Mouse (Mus musculus) CD4-positive, CD25-positive, alpha-beta regulatory T cell, adult 4 months (primary cell): ENCODE data around the gene Tlcd1. TPM values are rescaled to one million over a fixed set of nuclear protein-coding genes. Genes with fewer than 3 reads are reported as not detected.
A peak's percentile ranks its signal among the peaks of the same experiment; 100 is the strongest.
"Not testable (repeated sequence)": the region's sequence is repeated elsewhere in the genome, so short reads cannot be mapped to it uniquely, and the experiment has no call there.

Source experiments
- ATAC-seq: one replicate; pipeline ENCODE4 v1.8.0; 2017
- polyA plus RNA-seq, 2 experiments: library from polyadenylated mRNA; unstranded; fragments of 100-300 nt; shearing (Covaris generic); gene quantifications; one replicate each; pipeline ENCODE4 v1.2.1; 2017

The Tlcd1 gene
- polyA plus RNA-seq = 1 to 10 TPM; 2.9 to 3.6 TPM

DNA sequence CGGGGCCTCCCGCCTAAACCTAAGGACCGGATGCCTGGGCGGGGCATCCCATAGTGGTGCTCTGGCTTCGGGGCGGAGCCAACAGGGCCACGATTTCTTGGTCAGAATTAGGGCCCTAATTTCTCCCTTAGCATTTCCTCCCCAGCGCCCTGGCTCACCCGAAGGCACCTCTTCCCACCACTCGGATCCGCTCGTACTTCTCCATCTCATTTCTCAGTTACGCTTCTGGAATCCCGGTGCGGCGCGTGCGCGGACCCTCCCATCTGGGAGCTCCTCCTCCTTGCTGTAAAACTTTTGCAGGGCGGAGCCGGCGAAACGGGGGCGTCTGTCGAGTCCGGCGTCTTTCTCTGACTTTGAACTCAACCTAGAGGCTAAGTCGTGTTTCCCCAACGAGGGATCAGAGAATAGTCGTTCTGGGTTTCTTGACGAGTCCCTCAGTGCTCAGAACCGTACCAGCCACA, at the start of gene Tlcd1, which contains the start of gene Nek8:
TSS of gene Tlcd1 (plus strand) at position 310 of the 461 bp plus-strand sequence.
TSS of gene Nek8 (minus strand) at position 274 of the 461 bp plus-strand sequence.
- ATAC-seq = peak; percentile 71

- no peak for ATAC-seq
These were observed 49.8 kb upstream of the Tlcd1 start for GRCm38 (mm10) chr11:78126739-78127138.

- no peak for ATAC-seq
These were observed 47.1 kb upstream of the Tlcd1 start for GRCm38 (mm10) chr11:78129458-78129857.

- ATAC-seq = no peak
These were observed 42.6 kb upstream of the Tlcd1 start for GRCm38 (mm10) chr11:78133915-78134314.

DNA sequence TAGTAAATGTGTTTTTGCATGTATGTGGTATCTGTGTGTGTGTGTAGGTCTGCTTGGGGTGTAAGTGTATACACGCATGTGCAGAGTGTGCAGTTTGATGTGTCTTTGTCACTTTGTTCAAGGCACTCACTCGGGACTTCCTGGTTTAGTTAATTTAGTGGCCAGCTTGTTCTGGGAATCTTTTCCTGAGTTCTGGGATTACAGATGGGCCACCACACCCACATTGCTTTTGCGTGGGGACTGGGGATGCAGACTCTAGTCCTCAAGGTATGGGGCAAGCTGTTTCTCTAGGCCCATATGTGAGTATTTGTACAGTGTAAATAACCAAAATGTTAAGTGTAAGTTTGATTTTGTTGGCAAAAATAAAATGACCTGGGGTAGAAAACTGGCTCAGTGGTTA, 42.2 kb upstream of the Tlcd1 start:
- ATAC-seq = no peak

DNA sequence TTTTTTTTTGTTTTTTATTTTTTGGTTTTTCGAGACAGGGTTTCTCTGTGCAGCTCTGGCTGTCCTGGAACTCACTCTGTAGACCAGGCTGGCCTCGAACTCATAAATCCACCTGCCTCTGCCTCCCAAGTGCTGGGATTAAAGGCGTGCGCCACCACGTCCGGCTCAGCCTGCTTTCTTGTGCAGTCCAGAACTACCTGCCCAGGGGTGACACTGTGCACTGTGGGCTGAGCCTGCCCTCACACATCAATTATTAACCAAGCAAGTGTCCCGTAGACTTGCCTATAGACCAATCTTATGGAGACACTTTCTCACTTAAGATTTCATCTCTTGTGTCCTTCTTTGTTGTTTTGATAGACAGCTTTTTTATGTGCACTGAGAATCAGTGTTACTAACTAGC, 41.2 kb upstream of the Tlcd1 start:
- not testable (repeated sequence) for ATAC-seq

- ATAC-seq = no peak
These were observed 40.4 kb upstream of the Tlcd1 start for GRCm38 (mm10) chr11:78136132-78136531.

- no peak for ATAC-seq
These were observed 38.9 kb upstream of the Tlcd1 start for GRCm38 (mm10) chr11:78137584-78137983.

GRCm38 (mm10) chr11:78138023-78138422, 38.5 kb upstream of the Tlcd1 start:
- no peak for ATAC-seq

DNA sequence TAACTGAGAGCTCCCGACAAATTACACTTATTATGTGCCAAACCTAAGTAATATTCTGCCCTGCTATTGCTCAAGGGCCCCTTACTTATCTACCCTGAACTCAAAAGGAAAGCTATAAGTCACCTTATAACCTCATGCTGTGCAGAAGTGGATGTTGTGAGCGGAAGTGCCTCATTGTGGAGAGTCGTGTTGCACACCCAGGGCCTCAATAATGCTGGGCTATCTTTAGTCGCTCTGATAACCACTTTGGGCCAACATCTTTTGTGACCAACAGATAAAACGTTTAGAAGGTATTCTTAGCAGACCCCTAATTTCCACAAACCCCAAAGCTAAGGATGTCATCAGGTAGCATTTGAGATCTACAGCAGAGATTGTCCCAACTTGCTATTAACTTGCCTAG, 35.8 kb upstream of the Tlcd1 start:
- no peak for ATAC-seq

- ATAC-seq = no peak
These were observed 33.0 kb upstream of the Tlcd1 start for GRCm38 (mm10) chr11:78143520-78143919.

GRCm38 (mm10) chr11:78146168-78146567, 30.3 kb upstream of the Tlcd1 start:
- no peak for ATAC-seq

- ATAC-seq = no peak
These were observed 29.6 kb upstream of the Tlcd1 start for GRCm38 (mm10) chr11:78146707-78147543.

GRCm38 (mm10) chr11:78151161-78151560, 25.4 kb upstream of the Tlcd1 start:
- no peak for ATAC-seq

GRCm38 (mm10) chr11:78152299-78153231, 23.9 kb upstream of the Tlcd1 start:
- no peak for ATAC-seq

DNA sequence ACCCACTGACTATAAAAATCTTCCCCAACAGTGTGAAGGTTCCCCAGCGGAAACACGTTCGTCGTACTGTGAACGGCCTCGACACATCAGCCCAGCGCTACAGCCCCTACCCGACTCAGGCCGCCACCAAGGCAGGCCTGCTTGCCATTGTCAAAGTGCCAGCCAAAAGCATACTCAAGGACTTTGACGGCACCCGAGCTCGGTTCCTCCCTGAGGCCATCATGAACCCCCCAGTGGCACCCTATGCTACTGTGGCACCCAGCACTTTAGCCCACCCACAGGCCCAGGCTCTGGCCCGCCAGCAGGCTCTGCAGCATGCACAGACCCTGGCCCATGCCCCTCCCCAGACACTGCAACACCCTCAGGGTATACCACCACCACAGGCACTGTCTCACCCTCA, 22.7 kb upstream of the Tlcd1 start:
- no peak for ATAC-seq

GRCm38 (mm10) chr11:78155674-78156073, 20.8 kb upstream of the Tlcd1 start:
- ATAC-seq = no peak

- ATAC-seq = no peak
These were observed 20.3 kb upstream of the Tlcd1 start for GRCm38 (mm10) chr11:78156156-78156699.

- ATAC-seq = peak; percentile 96
These were observed 17.4 kb upstream of the Tlcd1 start for GRCm38 (mm10) chr11:78159096-78159495.

DNA sequence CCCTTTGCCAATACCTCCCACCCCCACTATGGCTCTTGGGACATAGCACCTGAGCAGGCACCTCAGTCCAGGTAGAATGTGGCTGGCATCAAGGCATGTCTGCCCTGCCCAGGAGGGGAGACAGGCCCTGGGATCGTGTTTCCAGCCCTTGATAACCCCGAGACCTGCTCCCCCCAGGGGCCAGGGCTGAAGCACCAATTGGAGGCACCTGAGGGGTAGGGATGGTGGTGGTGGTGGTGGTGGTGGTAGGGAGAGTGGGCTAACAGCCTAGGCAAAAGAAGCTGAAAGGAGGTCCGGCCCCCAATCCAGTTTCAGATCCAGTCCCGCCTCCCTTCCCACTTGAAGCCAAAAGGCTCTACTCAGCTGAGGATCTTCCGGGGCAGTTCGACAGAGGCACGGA, 17.0 kb upstream of the Tlcd1 start:
- ATAC-seq = no peak

- no peak for ATAC-seq
These were observed 16.3 kb upstream of the Tlcd1 start for GRCm38 (mm10) chr11:78160171-78160570.

GRCm38 (mm10) chr11:78160675-78161074, 15.8 kb upstream of the Tlcd1 start:
- ATAC-seq = no peak

DNA sequence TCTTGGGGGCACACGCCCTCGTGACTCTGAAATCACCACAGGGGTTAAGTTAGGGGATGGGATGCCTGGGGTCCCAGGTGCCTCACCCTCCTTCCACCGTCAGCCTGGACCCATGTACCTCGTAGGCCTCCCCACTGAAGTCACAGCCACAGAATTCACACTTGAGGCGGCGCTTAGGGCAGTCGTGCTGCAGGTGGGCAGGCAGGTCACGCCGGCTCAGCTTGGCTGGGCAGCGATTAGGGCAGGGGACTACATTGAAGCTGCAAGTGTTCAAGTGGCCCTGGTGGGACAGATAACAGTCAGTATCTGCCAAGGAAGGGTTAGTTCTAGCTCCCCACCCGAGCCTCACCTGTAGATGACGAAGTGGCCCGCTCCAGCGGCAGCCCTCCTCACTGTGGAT, 15.3 kb upstream of the Tlcd1 start:
- no peak for ATAC-seq
